Mouse (Mus musculus): ENCODE measurements around the gene Map3k21. TPM values are rescaled to one million over a fixed set of nuclear protein-coding genes. Genes with fewer than 3 reads are reported as not detected.

Map3k21 gene
- not detected in 2 replicates for total RNA-seq (2012; rRNA removed)
- total RNA-seq (2014; rRNA removed) = not detected in 2 replicates
- not detected in 2 replicates for polyA plus RNA-seq (2012; ENCODE audit: insufficient read length, low read depth)

DNA sequence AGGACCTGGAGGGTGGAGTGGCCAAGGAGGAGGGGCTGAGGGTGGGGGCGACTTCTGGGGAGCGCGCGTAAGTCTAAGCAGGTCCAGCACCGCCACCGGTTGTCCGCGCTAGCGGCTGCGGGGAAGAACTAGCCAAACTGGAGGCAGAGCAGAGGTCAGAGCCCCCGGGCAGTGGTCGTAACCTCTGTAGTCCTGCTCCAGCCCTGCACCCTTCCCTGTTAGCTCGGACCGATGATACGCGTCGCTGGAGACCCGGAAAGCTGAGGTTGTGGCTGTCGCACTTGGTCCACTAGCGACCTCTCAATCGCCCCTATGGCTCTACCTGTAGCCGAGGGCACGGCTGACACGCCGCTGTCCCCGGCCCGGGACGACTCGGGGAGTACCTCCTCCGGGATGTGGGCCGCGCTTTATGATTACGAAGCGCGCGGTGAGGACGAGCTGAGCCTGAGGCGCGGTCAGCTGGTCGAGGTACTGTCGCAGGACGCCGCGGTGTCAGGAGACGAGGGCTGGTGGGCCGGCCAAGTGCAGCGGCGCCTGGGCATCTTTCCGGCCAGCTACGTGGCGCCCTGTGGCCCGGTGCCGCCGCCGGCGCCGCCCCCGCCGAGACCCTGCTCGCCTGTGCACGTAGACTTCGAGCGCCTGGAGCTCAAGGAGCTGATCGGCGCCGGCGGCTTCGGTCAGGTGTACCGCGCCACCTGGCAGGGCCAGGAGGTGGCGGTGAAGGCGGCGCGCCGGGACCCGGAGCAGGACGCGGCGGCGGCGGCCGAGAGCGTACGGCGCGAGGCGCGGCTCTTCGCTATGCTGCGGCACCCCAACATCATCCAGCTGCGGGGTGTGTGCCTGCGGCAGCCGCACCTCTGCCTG is at the start of gene Map3k21:
Map3k21 (plus strand) TSS at position 86 of the 864 bp plus-strand sequence.
- Histone ChIP-seq H3K27me3 (replicated peaks) (no peaks in the 10 kb centered on the region), H3K79me2 (replicated peaks; ENCODE audit: control insufficient read depth, extremely low read depth, insufficient read depth, poor library complexity, severe bottlenecking) (no peaks in the 10 kb centered on the region), H3K4me1 (ENCODE audit: control insufficient read depth in 1 of 2, insufficient read depth in 2 of 2) (no peaks in the 10 kb centered on the region), H3K4me2 (ENCODE audit: insufficient read depth, low read depth, poor library complexity, severe bottlenecking) (no peak within 1 kb of the TSS), H3K27ac (ENCODE audit: insufficient read depth, low read depth) (no peak within 1 kb of the TSS), H3K36me3 (replicated peaks in 1 of 2; ENCODE audit: control insufficient read depth in 1 of 2, insufficient read depth in 1 of 2, low read length in 1 of 2) (no peaks in the 10 kb centered on the region), H3K9ac (ENCODE audit: insufficient read depth, low read depth) (no peak within 1 kb of the TSS), H3K4me3 (replicated peaks in 1 of 3; ENCODE audit: low read depth in 2 of 3, low read length in 2 of 3, poor library complexity in 1 of 3) (no peak within 1 kb of the TSS), H3K9me3 (replicated peaks; ENCODE audit: low read length) (peaks cover 17% of the 10 kb centered on the region)
- in situ Hi-C loops (cut with MboI; ENCODE audit: low pct_ligation_motif_present, low pct_unique_long_range_greater_than_20kb, low sequenced_read_pairs) = no loop called here
- DNase-seq (ENCODE audit: extremely low read depth) = no peak
- dilution Hi-C loops (cut with MboI; ENCODE audit: extremely low pct_ligation_motif_present, extremely low pct_unique_long_range_greater_than_20kb, low sequenced_read_pairs) = no loop called here
- TF ChIP-seq POLR2AphosphoS2 (IDR thresholded peaks at IDR 0.05; ENCODE audit: low read depth, low read length) (no peak), NELFE (IDR thresholded peaks at IDR 0.05; ENCODE audit: low read depth, low read length) (no peak), TCF12 (IDR thresholded peaks at IDR 0.05; ENCODE audit: low read depth, low read length) (no peak), MAX (IDR thresholded peaks at IDR 0.05; ENCODE audit: low read length) (no peak), ETS1 (conservative IDR thresholded peaks at IDR 0.05; ENCODE audit: low read depth, low read length) (no peak), KAT2A (IDR thresholded peaks at IDR 0.05; ENCODE audit: insufficient replicate concordance, low read length) (no peak), SIN3A (IDR thresholded peaks at IDR 0.05; ENCODE audit: low read length) (no peak), ZMIZ1 (IDR thresholded peaks at IDR 0.05; ENCODE audit: low read depth, low read length) (no peak), SMC3 (IDR thresholded peaks at IDR 0.05; ENCODE audit: low read depth, low read length) (no peak), CHD1 (IDR thresholded peaks at IDR 0.05; ENCODE audit: low read depth, low read length) (no peak), TBP (conservative IDR thresholded peaks at IDR 0.05; ENCODE audit: low read depth, low read length) (no peak), RAD21 (IDR thresholded peaks at IDR 0.05; ENCODE audit: low read depth, low read length) (no peak), UBTF (IDR thresholded peaks at IDR 0.05; ENCODE audit: low read depth, low read length) (no peak), EP300 (IDR thresholded peaks at IDR 0.05; ENCODE audit: low read length) (no peak), CTCF (conservative IDR thresholded peaks at IDR 0.05 in 1 of 2, IDR thresholded peaks at IDR 0.05 in 1 of 2; ENCODE audit: low read depth in 2 of 2, low read length in 2 of 2) (no peak), ZC3H11A (IDR thresholded peaks at IDR 0.05; ENCODE audit: low read depth, low read length) (no peak), GABPA (IDR thresholded peaks at IDR 0.05; ENCODE audit: insufficient replicate concordance, low read depth, low read length) (no peak), E2F4 (IDR thresholded peaks at IDR 0.05; ENCODE audit: insufficient replicate concordance, low read depth, low read length) (no peak), PAX5 (IDR thresholded peaks at IDR 0.05; ENCODE audit: low read length) (no peak)

DNA sequence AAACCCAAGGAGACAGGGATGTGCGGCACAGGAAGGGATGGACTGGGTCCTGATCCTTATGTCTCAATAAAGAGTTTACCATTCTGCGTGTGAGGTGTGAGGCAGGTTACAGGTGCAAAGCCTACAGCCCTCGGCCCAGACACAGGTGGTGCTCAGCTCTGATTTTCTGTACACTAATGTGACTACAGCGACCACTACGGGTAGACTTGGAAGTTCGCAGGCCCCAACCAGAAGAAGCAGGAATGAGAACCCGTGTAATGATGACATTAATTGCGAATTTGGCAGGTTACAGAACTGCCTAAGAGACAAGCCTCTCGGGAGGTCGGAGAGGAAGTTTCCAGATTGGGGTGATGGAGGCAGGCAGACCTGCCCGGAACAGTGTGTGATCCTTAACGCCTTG is 44.1 kb upstream of the Map3k21 start:
- H3K9me3 ChIP-seq (replicated peaks; ENCODE audit: low read length) = no peaks in the 10 kb centered on the region
- no peak overlapping the region for H3K27ac ChIP-seq (ENCODE audit: insufficient read depth, low read depth)
- H3K4me3 ChIP-seq (replicated peaks in 1 of 3; ENCODE audit: low read depth in 2 of 3, low read length in 2 of 3, poor library complexity in 1 of 3) = no peak overlapping the region
- dilution Hi-C loops (cut with MboI; ENCODE audit: extremely low pct_ligation_motif_present, extremely low pct_unique_long_range_greater_than_20kb, low sequenced_read_pairs) = no loop called here
- no peak overlapping the region for H3K9ac ChIP-seq (ENCODE audit: insufficient read depth, low read depth)
- no peak for DNase-seq (ENCODE audit: extremely low read depth)
- in situ Hi-C loops (cut with MboI; ENCODE audit: low pct_ligation_motif_present, low pct_unique_long_range_greater_than_20kb, low sequenced_read_pairs) = loop anchor here (10.0 kb wide), 2 partner anchors 281 to 681 kb away; no protein-coding TSS in a partner anchor
- no peak overlapping the region for H3K4me2 ChIP-seq (ENCODE audit: insufficient read depth, low read depth, poor library complexity, severe bottlenecking)
- no peaks in the 10 kb centered on the region for H3K36me3 ChIP-seq (replicated peaks in 1 of 2; ENCODE audit: control insufficient read depth in 1 of 2, insufficient read depth in 1 of 2, low read length in 1 of 2)
- TF ChIP-seq CTCF (conservative IDR thresholded peaks at IDR 0.05 in 1 of 2, IDR thresholded peaks at IDR 0.05 in 1 of 2; ENCODE audit: low read depth in 2 of 2, low read length in 2 of 2) (peak in 1 of 2 experiments; percentile 50; a peak in 2 of 4 replicates), JUN (IDR thresholded peaks at IDR 0.05; ENCODE audit: insufficient read depth, low read depth, low read length) (no peak), MAZ (IDR thresholded peaks at IDR 0.05; ENCODE audit: low read depth, low read length) (no peak), SMC3 (IDR thresholded peaks at IDR 0.05; ENCODE audit: low read depth, low read length) (peak; percentile 20; the same call in 1 of the 2 replicates), MYC (IDR thresholded peaks at IDR 0.05; ENCODE audit: low read depth, low read length) (no peak), KAT2A (IDR thresholded peaks at IDR 0.05; ENCODE audit: insufficient replicate concordance, low read length) (no peak), BHLHE40 (IDR thresholded peaks at IDR 0.05; ENCODE audit: low read depth, low read length) (no peak), RAD21 (IDR thresholded peaks at IDR 0.05; ENCODE audit: low read depth, low read length) (peak; percentile 43), NELFE (IDR thresholded peaks at IDR 0.05; ENCODE audit: low read depth, low read length) (no peak), POLR2AphosphoS2 (IDR thresholded peaks at IDR 0.05; ENCODE audit: low read depth, low read length) (no peak)
- H3K79me2 ChIP-seq (replicated peaks; ENCODE audit: control insufficient read depth, extremely low read depth, insufficient read depth, poor library complexity, severe bottlenecking) = no peaks in the 10 kb centered on the region
- peaks cover 3% of the 10 kb centered on the region for H3K27me3 ChIP-seq (replicated peaks)
- H3K4me1 ChIP-seq (ENCODE audit: control insufficient read depth in 1 of 2, insufficient read depth in 2 of 2) = 0 out of 4 replicates have a peak, but pooled peaks cover 0 to 4% of the 10 kb centered on the region in 2 experiments
